Mouse (Mus musculus): ENCODE data around the gene Ehmt2. TPM values are rescaled to one million over a fixed set of nuclear protein-coding genes. Genes with fewer than 3 reads are reported as not detected.
A peak's percentile ranks its signal among the peaks of the same experiment; 100 is the strongest.

The Ehmt2 gene
- polyA plus RNA-seq, 1 experiment: 151 TPM

- WGBS: 14% methylated on average over 11 of the region's 11 CpGs
- DNase-seq (ENCODE audit: low read depth, low spot score): no peak
These were observed 17.2 kb downstream of the Ehmt2 start for GRCm38 (mm10) chr17:34915410-34915831.

- DNase-seq (ENCODE audit: low read depth, low spot score): no peak
- 81% methylated on average over 5 of the region's 5 CpGs for WGBS
These were observed 18.0 kb downstream of the Ehmt2 start for GRCm38 (mm10) chr17:34916316-34916715.

- DNase-seq (ENCODE audit: low read depth, low spot score): no peak
- 74% methylated on average over 9 of the region's 9 CpGs for WGBS
These were observed 18.9 kb downstream of the Ehmt2 start for GRCm38 (mm10) chr17:34917188-34917587.

GRCm38 (mm10) chr17:34922939-34923338, 24.7 kb downstream of the Ehmt2 start:
- WGBS: 56% methylated on average over 6 of the region's 6 CpGs
- no peak for DNase-seq (ENCODE audit: low read depth, low spot score)

GRCm38 (mm10) chr17:34924258-34924657, 26.0 kb downstream of the Ehmt2 start:
- 76% methylated on average over 5 of the region's 5 CpGs for WGBS

GRCm38 (mm10) chr17:34927306-34928019, 29.2 kb downstream of the Ehmt2 start:
- no peak for DNase-seq (ENCODE audit: low read depth, low spot score)
- WGBS: 89% methylated on average over 18 of the region's 18 CpGs

More at GRCm38 (mm10) chr17:34924258-34924657, 26.0 kb downstream of the Ehmt2 start:
- DNase-seq (ENCODE audit: low read depth, low spot score): no peak

GRCm38 (mm10) chr17:34928841-34929240, 30.6 kb downstream of the Ehmt2 start:
- 77% methylated on average over 4 of the region's 4 CpGs for WGBS
- DNase-seq (ENCODE audit: low read depth, low spot score): no peak

GRCm38 (mm10) chr17:34931061-34931734, 32.9 kb downstream of the Ehmt2 start, which contains the start of gene Neu1:
Gene Neu1 (plus strand): TSS chr17:34931253.
- WGBS: under 1% methylated on average over 38 of the region's 38 CpGs

GRCm38 (mm10) chr17:34931735-34932098, 33.4 kb downstream of the Ehmt2 start:
- no peak for DNase-seq (ENCODE audit: low read depth, low spot score)
- 4% methylated on average over 14 of the region's 14 CpGs for WGBS

More at GRCm38 (mm10) chr17:34931061-34931734, 32.9 kb downstream of the Ehmt2 start, which contains the start of gene Neu1:
- peak; percentile 95 for DNase-seq (ENCODE audit: low read depth, low spot score)

- 43% methylated on average over 8 of the region's 8 CpGs for WGBS
- DNase-seq (ENCODE audit: low read depth, low spot score): no peak
These were observed 34.0 kb downstream of the Ehmt2 start for GRCm38 (mm10) chr17:34932287-34932686.

GRCm38 (mm10) chr17:34934031-34934430, 35.8 kb downstream of the Ehmt2 start:
- 75% methylated on average over 24 of the region's 24 CpGs for WGBS
- DNase-seq (ENCODE audit: low read depth, low spot score): no peak

GRCm38 (mm10) chr17:34934830-34935229, 36.6 kb downstream of the Ehmt2 start:
- 68% methylated on average over 8 of the region's 8 CpGs for WGBS

GRCm38 (mm10) chr17:34937960-34938505, 39.8 kb downstream of the Ehmt2 start:
- WGBS: 70% methylated on average over 6 of the region's 6 CpGs
- no peak for DNase-seq (ENCODE audit: low read depth, low spot score)

More at GRCm38 (mm10) chr17:34934830-34935229, 36.6 kb downstream of the Ehmt2 start:
- no peak for DNase-seq (ENCODE audit: low read depth, low spot score)

GRCm38 (mm10) chr17:34941344-34942041, 43.2 kb downstream of the Ehmt2 start:
- WGBS: 23% methylated on average over 15 of the region's 15 CpGs
- no peak for DNase-seq (ENCODE audit: low read depth, low spot score)

- DNase-seq (ENCODE audit: low read depth, low spot score): no peak
- 43% methylated on average over 4 of the region's 4 CpGs for WGBS
These were observed 45.0 kb downstream of the Ehmt2 start for GRCm38 (mm10) chr17:34943128-34943815.

GRCm38 (mm10) chr17:34944362-34944761, 46.1 kb downstream of the Ehmt2 start:
- DNase-seq (ENCODE audit: low read depth, low spot score): no peak

- DNase-seq (ENCODE audit: low read depth, low spot score): no peak
- WGBS: 77% methylated on average over 5 of the region's 5 CpGs
These were observed 48.3 kb downstream of the Ehmt2 start for GRCm38 (mm10) chr17:34946486-34947140.

- DNase-seq (ENCODE audit: low read depth, low spot score): no peak
- WGBS: 8% methylated on average over 8 of the region's 8 CpGs
These were observed 49.3 kb downstream of the Ehmt2 start for GRCm38 (mm10) chr17:34947606-34948005.
